Mouse (Mus musculus) CH12.LX (cell line): Measurements from ENCODE around the gene Degs2. TPM values are rescaled to one million over a fixed set of nuclear protein-coding genes. Genes with fewer than 3 reads are reported as not detected.

Experiments
- DNase-seq: peaks from one replicate; pipeline ENCODE4 v3.0.0-alpha.2; 2013; ENCODE audit errors: extremely low read depth
- H3K27ac ChIP-seq: 2 replicates; pipeline ENCODE4 v1.5.1; 2012; ENCODE audit warnings: low read depth, mild to moderate bottlenecking, control low read depth, moderate library complexity; ENCODE audit not compliant: insufficient read depth
- H3K27me3 ChIP-seq: replicated peaks from 2 replicates; pipeline ENCODE3; 2012; ENCODE audit warnings: inconsistent platforms
- H3K36me3 ChIP-seq, 2 experiments: replicated peaks in 1 of 2; 2 replicates each; pipeline versions ENCODE3 to v1.6.1; 2012; ENCODE audit warnings: inconsistent platforms in 1 of 2, low read length in 1 of 2, mild to moderate bottlenecking in 1 of 2, mixed read lengths in 1 of 2, moderate library complexity in 1 of 2; ENCODE audit not compliant: control insufficient read depth in 1 of 2, insufficient read depth in 1 of 2
- H3K4me1 ChIP-seq, 2 experiments: 2 replicates each; pipeline ENCODE4 v1.6.1; 2012; ENCODE audit warnings: inconsistent platforms in 1 of 2, moderate library complexity in 1 of 2; ENCODE audit not compliant: insufficient read depth in 2 of 2, control insufficient read depth in 1 of 2
- H3K4me2 ChIP-seq: 2 replicates; pipeline ENCODE4 v1.6.1; 2012; ENCODE audit warnings: low read depth, mild to moderate bottlenecking, control low read depth; ENCODE audit not compliant: poor library complexity, insufficient read depth, severe bottlenecking
- H3K4me3 ChIP-seq, 3 experiments: fragments of 150-350 bp in 1 of 3; sonication (generic) in 1 of 3; replicated peaks in 1 of 3; 2 replicates each; pipeline versions ENCODE3 to v1.5.1; 2011 to 2012; ENCODE audit warnings: low read depth in 2 of 3, low read length in 2 of 3, mild to moderate bottlenecking in 2 of 3, moderate library complexity in 2 of 3, control low read depth in 1 of 3, improper control_type of control experiment in 1 of 3, inconsistent platforms in 1 of 3, mixed read lengths in 1 of 3; ENCODE audit not compliant: poor library complexity in 1 of 3
- H3K79me2 ChIP-seq: replicated peaks from 2 replicates; pipeline ENCODE4 v1.6.1; 2012; ENCODE audit warnings: mild to moderate bottlenecking, moderate library complexity; ENCODE audit not compliant: control insufficient read depth, poor library complexity, insufficient read depth, severe bottlenecking; ENCODE audit errors: extremely low read depth
- H3K9ac ChIP-seq: 2 replicates; pipeline ENCODE4 v1.6.1; 2012; ENCODE audit warnings: low read depth, mild to moderate bottlenecking, control low read depth, moderate library complexity; ENCODE audit not compliant: insufficient read depth
- H3K9me3 ChIP-seq: replicated peaks from 2 replicates; pipeline ENCODE3; 2012; ENCODE audit warnings: low read length, inconsistent platforms, mixed read lengths
- BHLHE40 ChIP-seq: IDR thresholded peaks from 2 replicates; pipeline ENCODE4 v1.6.1; 2011; ENCODE audit warnings: mild to moderate bottlenecking, low read depth, low read length, improper control_type of control experiment
- CHD1 ChIP-seq: IDR thresholded peaks from 2 replicates; pipeline ENCODE4 v1.6.1; 2012; ENCODE audit warnings: low read depth, low read length, improper control_type of control experiment, inconsistent platforms
- CHD2 ChIP-seq: IDR thresholded peaks from 2 replicates; pipeline ENCODE4 v1.6.1; 2011; ENCODE audit warnings: low read length, improper control_type of control experiment
- CTCF ChIP-seq, 2 experiments: IDR thresholded peaks in 1 of 2; conservative IDR thresholded peaks in 1 of 2; 2 replicates each; pipeline ENCODE4 v1.5.1; 2011 to 2012; ENCODE audit warnings: low read depth in 2 of 2, low read length in 2 of 2, improper control_type of control experiment in 1 of 2, inconsistent platforms in 1 of 2, mild to moderate bottlenecking in 1 of 2, moderate library complexity in 1 of 2
- E2F4 ChIP-seq: IDR thresholded peaks from 2 replicates; pipeline ENCODE4 v1.6.1; 2011; ENCODE audit warnings: low read depth, low read length, improper control_type of control experiment; ENCODE audit not compliant: insufficient replicate concordance
- ELF1 ChIP-seq: IDR thresholded peaks from 2 replicates; pipeline ENCODE4 v1.6.1; 2014; ENCODE audit warnings: low read depth, mild to moderate bottlenecking, inconsistent platforms, low read length, improper control_type of control experiment
- EP300 ChIP-seq: IDR thresholded peaks from 2 replicates; pipeline ENCODE4 v1.6.1; 2011; ENCODE audit warnings: low read length, improper control_type of control experiment
- ETS1 ChIP-seq: conservative IDR thresholded peaks from 2 replicates; pipeline ENCODE4 v1.6.1; 2012; ENCODE audit warnings: low read depth, mild to moderate bottlenecking, inconsistent platforms, low read length, improper control_type of control experiment, moderate library complexity
- IRF4 ChIP-seq: IDR thresholded peaks from 2 replicates; pipeline ENCODE4 v1.6.1; 2014; ENCODE audit warnings: low read depth, mild to moderate bottlenecking, inconsistent platforms, low read length, improper control_type of control experiment
- KAT2A ChIP-seq: IDR thresholded peaks from 2 replicates; pipeline ENCODE4 v1.6.1; 2012; ENCODE audit warnings: low read length, improper control_type of control experiment, inconsistent platforms; ENCODE audit not compliant: insufficient replicate concordance
- MAFK ChIP-seq: IDR thresholded peaks from 2 replicates; pipeline ENCODE4 v1.6.1; 2011; ENCODE audit warnings: low read length, improper control_type of control experiment; ENCODE audit not compliant: insufficient replicate concordance
- MAX ChIP-seq: IDR thresholded peaks from 2 replicates; pipeline ENCODE4 v1.6.1; 2011; ENCODE audit warnings: low read length, improper control_type of control experiment
- MAZ ChIP-seq: IDR thresholded peaks from 2 replicates; pipeline ENCODE4 v1.6.1; 2012; ENCODE audit warnings: low read depth, mild to moderate bottlenecking, inconsistent platforms, low read length, improper control_type of control experiment, moderate library complexity
- MEF2A ChIP-seq: IDR thresholded peaks from 2 replicates; pipeline ENCODE4 v1.6.1; 2014; ENCODE audit warnings: low read depth, mild to moderate bottlenecking, inconsistent platforms, low read length, improper control_type of control experiment, borderline replicate concordance
- MXI1 ChIP-seq: IDR thresholded peaks from 2 replicates; pipeline ENCODE4 v1.6.1; 2011; ENCODE audit warnings: mild to moderate bottlenecking, low read depth, low read length, improper control_type of control experiment
- MYC ChIP-seq: IDR thresholded peaks from 2 replicates; pipeline ENCODE4 v1.6.1; 2011; ENCODE audit warnings: low read depth, mild to moderate bottlenecking, improper control_type of control experiment, low read length
- NELFE ChIP-seq: IDR thresholded peaks from 2 replicates; pipeline ENCODE4 v1.6.1; 2011; ENCODE audit warnings: low read depth, low read length, improper control_type of control experiment
- POLR2A ChIP-seq: IDR thresholded peaks from 2 replicates; pipeline ENCODE4 v1.6.1; 2011; ENCODE audit warnings: low read depth, mild to moderate bottlenecking, improper control_type of control experiment, low read length
- POLR2AphosphoS2 ChIP-seq: IDR thresholded peaks from 2 replicates; pipeline ENCODE4 v1.6.1; 2011; ENCODE audit warnings: low read depth, low read length, improper control_type of control experiment
- RCOR1 ChIP-seq: conservative IDR thresholded peaks from 2 replicates; pipeline ENCODE4 v1.6.1; 2012; ENCODE audit warnings: low read depth, mild to moderate bottlenecking, inconsistent platforms, low read length, improper control_type of control experiment
- SIN3A ChIP-seq: IDR thresholded peaks from 2 replicates; pipeline ENCODE4 v1.6.1; 2012; ENCODE audit warnings: low read length, improper control_type of control experiment, inconsistent platforms
- SMC3 ChIP-seq: IDR thresholded peaks from 2 replicates; pipeline ENCODE4 v1.6.1; 2011; ENCODE audit warnings: low read depth, low read length, improper control_type of control experiment
- TCF12 ChIP-seq: IDR thresholded peaks from 2 replicates; pipeline ENCODE4 v1.6.1; 2014; ENCODE audit warnings: low read depth, mild to moderate bottlenecking, inconsistent platforms, low read length, improper control_type of control experiment
- UBTF ChIP-seq: IDR thresholded peaks from 2 replicates; pipeline ENCODE4 v1.6.1; 2012; ENCODE audit warnings: low read depth, mild to moderate bottlenecking, inconsistent platforms, low read length, improper control_type of control experiment, moderate library complexity
- USF1 ChIP-seq: IDR thresholded peaks from 2 replicates; pipeline ENCODE4 v1.6.1; 2014; ENCODE audit warnings: low read depth, mild to moderate bottlenecking, inconsistent platforms, low read length, improper control_type of control experiment
- ZC3H11A ChIP-seq: IDR thresholded peaks from 2 replicates; pipeline ENCODE4 v1.6.1; 2012; ENCODE audit warnings: low read depth, mild to moderate bottlenecking, inconsistent platforms, low read length, improper control_type of control experiment
- ZKSCAN1 ChIP-seq: IDR thresholded peaks from 2 replicates; pipeline ENCODE4 v1.6.1; 2012; ENCODE audit warnings: low read depth, inconsistent platforms, low read length, improper control_type of control experiment, borderline replicate concordance
- ZMIZ1 ChIP-seq: IDR thresholded peaks from 2 replicates; pipeline ENCODE4 v1.6.1; 2012; ENCODE audit warnings: low read depth, mild to moderate bottlenecking, inconsistent platforms, low read length, improper control_type of control experiment
- ZNF384 ChIP-seq: IDR thresholded peaks from 2 replicates; pipeline ENCODE4 v1.6.1; 2012; ENCODE audit warnings: low read depth, low read length, improper control_type of control experiment, inconsistent platforms
- dilution Hi-C: fragments of 300-500 bp; cut with MboI; formaldehyde crosslinking; loops from 2 replicates; pipeline ENCODE4 v1.14.3; 2020; ENCODE audit warnings: low sequenced_read_pairs; ENCODE audit not compliant: extremely low pct_unique_long_range_greater_than_20kb, extremely low pct_ligation_motif_present
- in situ Hi-C: fragments of 300-500 bp; cut with MboI; formaldehyde crosslinking; loops from 3 replicates; pipeline ENCODE4 v1.14.3; 2019; ENCODE audit warnings: low sequenced_read_pairs, low pct_ligation_motif_present, low pct_unique_long_range_greater_than_20kb, mixed read lengths
- polyA plus RNA-seq: library from polyadenylated mRNA; unstranded; fragments of >175 nt; gene quantifications from 2 replicates; pipeline ENCODE4 v1.2.1, GENCODE M21; 2012; ENCODE audit warnings: low read depth; ENCODE audit not compliant: insufficient read length
- total RNA-seq, 2 experiments: library from RNA; depleted of rRNA; stranded (reverse); fragments of 300-350 nt in 1 of 2; fragments of >200 nt in 1 of 2; gene quantifications; 2 replicates each; pipeline ENCODE4 v1.2.3; 2012 to 2014

Degs2 gene
- total and polyA plus RNA-seq, 3 experiments: not detected

DNA sequence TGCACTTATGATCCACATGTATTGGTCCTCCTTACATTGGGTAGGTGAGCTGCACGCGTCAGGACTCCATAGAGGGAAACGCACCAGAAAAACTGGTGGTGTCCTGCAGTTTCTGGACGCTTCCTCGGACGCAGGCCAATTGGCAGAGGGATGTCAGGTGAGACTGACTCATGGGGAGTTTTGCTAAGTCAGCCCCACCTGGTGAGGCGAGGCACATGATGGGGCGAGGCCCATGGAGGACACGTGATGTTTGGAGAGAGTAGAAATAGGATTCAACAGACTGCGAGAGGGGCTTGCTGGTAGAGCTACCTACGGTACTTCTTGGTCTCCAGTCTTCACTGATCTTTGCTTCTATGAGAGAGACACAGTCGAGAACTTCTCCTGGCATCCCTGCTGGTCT lies 36.6 kb upstream of the Degs2 start:
- dilution Hi-C loops: no loop called here
- no peaks in the 10 kb centered on the region for H3K4me1 ChIP-seq

DNA sequence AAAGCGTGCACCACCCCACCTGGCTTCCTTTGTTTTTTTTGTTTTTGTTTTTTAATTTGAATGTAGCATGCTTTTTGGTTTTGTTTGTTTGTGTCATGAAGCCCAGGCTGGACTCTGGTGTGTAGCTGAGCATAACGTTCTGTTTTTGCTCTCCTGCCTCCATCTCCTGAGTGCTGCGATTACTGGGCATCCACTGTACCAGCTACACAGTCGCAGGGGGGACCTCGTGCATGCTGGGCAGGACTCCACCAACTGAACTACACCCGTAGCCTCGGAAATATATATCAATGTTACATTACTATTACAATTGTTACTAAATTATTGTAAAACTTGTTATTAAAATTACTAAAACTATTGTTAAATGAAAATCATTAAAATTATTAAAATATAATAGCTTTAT lies 35.7 kb upstream of the Degs2 start:
- no peaks in the 10 kb centered on the region for H3K36me3 ChIP-seq
- no peaks in the 10 kb centered on the region for H3K9me3 ChIP-seq
- H3K79me2 ChIP-seq: no peaks in the 10 kb centered on the region
- H3K4me1 ChIP-seq: no peaks in the 10 kb centered on the region
- H3K9ac ChIP-seq: no peak overlapping the region
- no peak for DNase-seq
- dilution Hi-C loops (no loop called here), in situ Hi-C loops (no loop called here)
- H3K4me3 ChIP-seq: no peak overlapping the region
- TF ChIP-seq IRF4: no peak
- TF ChIP-seq POLR2AphosphoS2: no peak
- no peak for TF ChIP-seq MXI1
- no peak for TF ChIP-seq ZMIZ1
- no peak for TF ChIP-seq CHD1
- TF ChIP-seq ELF1: no peak
- TF ChIP-seq CTCF (conservative IDR thresholded peaks at IDR 0.05 in 1 of 2, IDR thresholded peaks at IDR 0.05 in 1 of 2; ENCODE audit: low read depth in 2 of 2, low read length in 2 of 2): no peak
- TF ChIP-seq ZKSCAN1: no peak
- no peak for TF ChIP-seq ZC3H11A
- no peak for TF ChIP-seq SMC3
- TF ChIP-seq MAZ: no peak
- no peak for TF ChIP-seq POLR2A
- no peak for TF ChIP-seq MYC
- TF ChIP-seq CHD2: no peak
- TF ChIP-seq USF1: no peak
- TF ChIP-seq SIN3A: no peak
- no peak for TF ChIP-seq UBTF
- TF ChIP-seq EP300: no peak
- no peak for TF ChIP-seq MAX
- no peak for TF ChIP-seq MAFK
- no peak overlapping the region for H3K4me2 ChIP-seq
- H3K27ac ChIP-seq: no peak overlapping the region
- peaks cover 9% of the 10 kb centered on the region for H3K27me3 ChIP-seq

More for the DNA sequence above, 36.6 kb upstream of the Degs2 start:
- Histone ChIP-seq H3K27me3 (peaks cover 9% of the 10 kb centered on the region), H3K4me3 (no peak overlapping the region), H3K4me2 (no peak overlapping the region), H3K9ac (no peak overlapping the region), H3K36me3 (no peaks in the 10 kb centered on the region), H3K9me3 (no peaks in the 10 kb centered on the region), H3K27ac (no peak overlapping the region), H3K79me2 (no peaks in the 10 kb centered on the region)
- no peak for DNase-seq
- in situ Hi-C loops: no loop called here
- no peak for TF ChIP-seq IRF4
- no peak for TF ChIP-seq ZNF384
- TF ChIP-seq MAZ: no peak
- TF ChIP-seq SIN3A: no peak
- no peak for TF ChIP-seq ZC3H11A
- no peak for TF ChIP-seq ZKSCAN1
- no peak for TF ChIP-seq KAT2A
- no peak for TF ChIP-seq ETS1
- TF ChIP-seq E2F4: no peak
- no peak for TF ChIP-seq MEF2A
- TF ChIP-seq MYC: no peak
- no peak for TF ChIP-seq RCOR1
- TF ChIP-seq NELFE: no peak
- no peak for TF ChIP-seq MAX
- TF ChIP-seq BHLHE40: no peak
- no peak for TF ChIP-seq TCF12
